Mouse (Mus musculus) embryonic facial prominence, embryonic 15.5 days (tissue): ENCODE results near the gene Slc45a2. TPM values are rescaled to one million over a fixed set of nuclear protein-coding genes. Genes with fewer than 3 reads are reported as not detected.
"Not testable (repeated sequence)": the region's sequence is repeated elsewhere in the genome, so short reads cannot be mapped to it uniquely, and the experiment has no call there.

Experiments
- ATAC-seq: fragments of 200-750 bp; cut with Nextera tagmentation; 2 replicates; pipeline ENCODE4 v1.8.0; 2017; ENCODE audit warnings: low read depth, moderate TSS enrichment; ENCODE audit not compliant: insufficient number of reproducible peaks, low FRiP score, low TSS enrichment
- H3K27ac ChIP-seq: fragments of 300-500 bp; sonication (generic); replicated peaks from 2 replicates; pipeline ENCODE4 v1.5.1; 2015; ENCODE audit warnings: mild to moderate bottlenecking, inconsistent platforms
- H3K27me3 ChIP-seq: fragments of 300-500 bp; sonication (generic); 2 replicates; pipeline ENCODE4 v1.6.1; 2015; ENCODE audit warnings: inconsistent platforms
- H3K36me3 ChIP-seq: fragments of 300-500 bp; sonication (generic); 2 replicates; pipeline ENCODE4 v1.6.1; 2015; ENCODE audit warnings: mild to moderate bottlenecking, inconsistent platforms
- H3K4me1 ChIP-seq: fragments of 300-500 bp; sonication (generic); 2 replicates; pipeline ENCODE4 v1.6.1; 2015; ENCODE audit warnings: inconsistent platforms
- H3K4me2 ChIP-seq: fragments of 300-500 bp; sonication (generic); replicated peaks from 2 replicates; pipeline ENCODE4 v1.6.1; 2015; ENCODE audit warnings: mild to moderate bottlenecking, inconsistent platforms
- H3K4me3 ChIP-seq: fragments of 300-500 bp; sonication (generic); replicated peaks from 2 replicates; pipeline ENCODE4 v1.5.1; 2015; ENCODE audit warnings: mild to moderate bottlenecking, inconsistent platforms
- H3K9ac ChIP-seq: fragments of 300-500 bp; sonication (generic); 2 replicates; pipeline ENCODE4 v1.6.1; 2015; ENCODE audit warnings: inconsistent platforms
- H3K9me3 ChIP-seq: fragments of 300-500 bp; sonication (generic); replicated peaks from 2 replicates; pipeline ENCODE4 v1.6.1; 2016; ENCODE audit warnings: inconsistent platforms
- WGBS: fragments of 180-500 bp; shearing (Covaris S2); methylation state at CpG from one replicate; pipeline ENCODE4 v1.1.7; 2015; 5-methylcytosine and 5-hydroxymethylcytosine counted together
- polyA plus RNA-seq: library from polyadenylated mRNA; unstranded; fragments of >200 nt; fragmentation: Nextera tagmentation; extraction: Ambion mirVana; gene quantifications from 2 replicates; pipeline ENCODE4 v1.2.1, GENCODE M21; 2015

Gene Slc45a2
- polyA plus RNA-seq, 1 experiment from 2014 or later: 1.7 TPM

GRCm38 (mm10) chr15:10970777-10971176 is 29.7 kb upstream of the Slc45a2 start:
- no peak overlapping the region for H3K4me3 ChIP-seq
- no peaks in the 10 kb centered on the region for H3K4me1 ChIP-seq
- no peak overlapping the region for H3K27ac ChIP-seq
- no peaks in the 10 kb centered on the region for H3K9me3 ChIP-seq
- 83% methylated on average over 5 of the region's 5 CpGs for WGBS
- no peak overlapping the region for H3K9ac ChIP-seq
- ATAC-seq: no peak
- H3K36me3 ChIP-seq: no peaks in the 10 kb centered on the region
- no peak overlapping the region for H3K4me2 ChIP-seq
- H3K27me3 ChIP-seq: no peaks in the 10 kb centered on the region

- no peaks in the 10 kb centered on the region for H3K9me3 ChIP-seq
- peaks cover 8% of the 10 kb centered on the region for H3K4me1 ChIP-seq
- no peak overlapping the region for H3K4me2 ChIP-seq
- no peaks in the 10 kb centered on the region for H3K27me3 ChIP-seq
- H3K36me3 ChIP-seq: no peaks in the 10 kb centered on the region
- no peak for ATAC-seq
- no peak overlapping the region for H3K4me3 ChIP-seq
- H3K9ac ChIP-seq: no peak overlapping the region
- H3K27ac ChIP-seq: no peak overlapping the region
These were observed 23.4 kb upstream of the Slc45a2 start for GRCm38 (mm10) chr15:10977151-10977550.

- no peak overlapping the region for H3K9ac ChIP-seq
- peak overlapping the region; percentile 79 for H3K4me3 ChIP-seq
- H3K27ac ChIP-seq: no peak overlapping the region
- 53% methylated on average over 2 of the region's 2 CpGs for WGBS
- H3K4me1 ChIP-seq: peaks cover 13% of the 10 kb centered on the region
- no peaks in the 10 kb centered on the region for H3K9me3 ChIP-seq
- no peaks in the 10 kb centered on the region for H3K27me3 ChIP-seq
- no peaks in the 10 kb centered on the region for H3K36me3 ChIP-seq
- peak overlapping the region; percentile 62 for H3K4me2 ChIP-seq
- no peak for ATAC-seq
These were observed 19.8 kb upstream of the Slc45a2 start for GRCm38 (mm10) chr15:10980712-10981111.

- Histone ChIP-seq H3K27ac (peak within 1 kb of the TSS; percentile 94), H3K4me3 (peak within 1 kb of the TSS; percentile 79), H3K9me3 (no peaks in the 10 kb centered on the region), H3K36me3 (no peaks in the 10 kb centered on the region), H3K9ac (peak within 1 kb of the TSS; percentile 77), H3K4me1 (peaks cover 13% of the 10 kb centered on the region), H3K27me3 (no peaks in the 10 kb centered on the region), H3K4me2 (peak within 1 kb of the TSS; percentile 62)
- under 1% methylated on average over 51 of the region's 52 CpGs for WGBS
- peak; percentile 97 for ATAC-seq
These were observed 19.0 kb upstream of the Slc45a2 start, which contains the start of gene Amacr for GRCm38 (mm10) chr15:10981377-10982063. Gene Amacr (plus strand): TSS chr15:10981756.

- H3K4me3 ChIP-seq: peak overlapping the region; percentile 79
- WGBS: 4% methylated on average over 6 of the region's 6 CpGs
- ATAC-seq: no peak
- H3K36me3 ChIP-seq: no peaks in the 10 kb centered on the region
- H3K9ac ChIP-seq: peak overlapping the region; percentile 77
- peaks cover 13% of the 10 kb centered on the region for H3K4me1 ChIP-seq
- H3K4me2 ChIP-seq: peak overlapping the region; percentile 62
- peak overlapping the region; percentile 94 for H3K27ac ChIP-seq
- no peaks in the 10 kb centered on the region for H3K9me3 ChIP-seq
- H3K27me3 ChIP-seq: no peaks in the 10 kb centered on the region
These were observed 18.5 kb upstream of the Slc45a2 start for GRCm38 (mm10) chr15:10982064-10982435.

- Histone ChIP-seq H3K9ac (no peak overlapping the region), H3K4me1 (peaks cover 11% of the 10 kb centered on the region), H3K36me3 (peaks cover 12% of the 10 kb centered on the region; the same call in 1 of the 2 replicates), H3K27me3 (no peaks in the 10 kb centered on the region), H3K4me3 (no peak overlapping the region), H3K27ac (no peak overlapping the region), H3K4me2 (no peak overlapping the region), H3K9me3 (no peaks in the 10 kb centered on the region)
- WGBS: 77% methylated on average over 6 of the region's 6 CpGs
- ATAC-seq: no peak
These were observed 14.8 kb upstream of the Slc45a2 start for GRCm38 (mm10) chr15:10985756-10986155.

GRCm38 (mm10) chr15:10986477-10986876 is 14.0 kb upstream of the Slc45a2 start:
- not testable (repeated sequence) for H3K4me2 ChIP-seq, H3K27me3 ChIP-seq, ATAC-seq, H3K27ac ChIP-seq, H3K9ac ChIP-seq, H3K4me1 ChIP-seq, H3K4me3 ChIP-seq, H3K9me3 ChIP-seq
- H3K36me3 ChIP-seq: peaks cover 12% of the 10 kb centered on the region; the same call in 1 of the 2 replicates
- 72% methylated on average over 2 of the region's 2 CpGs for WGBS

GRCm38 (mm10) chr15:10990411-10990810 is 10.1 kb upstream of the Slc45a2 start:
- ATAC-seq: peak; percentile 63; the same call in 1 of the 2 replicates
- H3K4me2 ChIP-seq: no peak overlapping the region
- H3K4me1 ChIP-seq: no peaks in the 10 kb centered on the region
- H3K4me3 ChIP-seq: no peak overlapping the region
- 36% methylated on average over 2 of the region's 2 CpGs for WGBS
- peaks cover 18% of the 10 kb centered on the region; the same call in 1 of the 2 replicates for H3K36me3 ChIP-seq
- no peaks in the 10 kb centered on the region for H3K27me3 ChIP-seq
- no peak overlapping the region for H3K9ac ChIP-seq
- H3K27ac ChIP-seq: no peak overlapping the region
- no peaks in the 10 kb centered on the region for H3K9me3 ChIP-seq

- no peaks in the 10 kb centered on the region for H3K4me1 ChIP-seq
- 88% methylated on average over 1 of the region's 1 CpGs for WGBS
These were observed 9.0 kb upstream of the Slc45a2 start for GRCm38 (mm10) chr15:10991566-10991965.

GRCm38 (mm10) chr15:10999832-11000231 is 689 bp upstream of the Slc45a2 start:
- no peak overlapping the region for H3K27ac ChIP-seq
- no peaks in the 10 kb centered on the region for H3K27me3 ChIP-seq
- ATAC-seq: no peak
- WGBS: 46% methylated on average over 5 of the region's 5 CpGs
- H3K36me3 ChIP-seq: peaks cover 9% of the 10 kb centered on the region
- H3K9ac ChIP-seq: no peak overlapping the region
- H3K4me2 ChIP-seq: no peak overlapping the region
- H3K9me3 ChIP-seq: no peaks in the 10 kb centered on the region
- no peaks in the 10 kb centered on the region for H3K4me1 ChIP-seq
- no peak overlapping the region for H3K4me3 ChIP-seq

More at GRCm38 (mm10) chr15:10991566-10991965, 9.0 kb upstream of the Slc45a2 start:
- Histone ChIP-seq H3K4me3 (no peak overlapping the region), H3K27me3 (no peaks in the 10 kb centered on the region), H3K4me2 (no peak overlapping the region), H3K36me3 (peaks cover 23% of the 10 kb centered on the region), H3K9me3 (no peaks in the 10 kb centered on the region), H3K27ac (no peak overlapping the region), H3K9ac (no peak overlapping the region)
- no peak for ATAC-seq

- Histone ChIP-seq H3K9ac (no peak overlapping the region), H3K27ac (no peak overlapping the region), H3K4me3 (no peak overlapping the region), H3K36me3 (no peaks in the 10 kb centered on the region), H3K4me2 (no peak overlapping the region), H3K9me3 (no peaks in the 10 kb centered on the region), H3K4me1 (no peaks in the 10 kb centered on the region), H3K27me3 (no peaks in the 10 kb centered on the region)
- 84% methylated on average over 4 of the region's 4 CpGs for WGBS
- no peak for ATAC-seq
These were observed 3.3 kb downstream of the Slc45a2 start for GRCm38 (mm10) chr15:11003791-11004190.

GRCm38 (mm10) chr15:11004646-11005045 is 4.1 kb downstream of the Slc45a2 start:
- no peaks in the 10 kb centered on the region for H3K27me3 ChIP-seq
- WGBS: 73% methylated on average over 6 of the region's 6 CpGs
- no peak overlapping the region for H3K4me2 ChIP-seq
- no peak for ATAC-seq
- H3K27ac ChIP-seq: no peak overlapping the region
- no peak overlapping the region for H3K9ac ChIP-seq
- no peak overlapping the region for H3K4me3 ChIP-seq
- no peaks in the 10 kb centered on the region for H3K9me3 ChIP-seq
- no peaks in the 10 kb centered on the region for H3K36me3 ChIP-seq
- no peaks in the 10 kb centered on the region for H3K4me1 ChIP-seq
